Mouse (Mus musculus): ENCODE measurements around the gene Gpc5. TPM values are rescaled to one million over a fixed set of nuclear protein-coding genes. Genes with fewer than 3 reads are reported as not detected.

Gpc5 gene
- polyA plus RNA-seq, 1 experiment: 23.0 TPM

DNA sequence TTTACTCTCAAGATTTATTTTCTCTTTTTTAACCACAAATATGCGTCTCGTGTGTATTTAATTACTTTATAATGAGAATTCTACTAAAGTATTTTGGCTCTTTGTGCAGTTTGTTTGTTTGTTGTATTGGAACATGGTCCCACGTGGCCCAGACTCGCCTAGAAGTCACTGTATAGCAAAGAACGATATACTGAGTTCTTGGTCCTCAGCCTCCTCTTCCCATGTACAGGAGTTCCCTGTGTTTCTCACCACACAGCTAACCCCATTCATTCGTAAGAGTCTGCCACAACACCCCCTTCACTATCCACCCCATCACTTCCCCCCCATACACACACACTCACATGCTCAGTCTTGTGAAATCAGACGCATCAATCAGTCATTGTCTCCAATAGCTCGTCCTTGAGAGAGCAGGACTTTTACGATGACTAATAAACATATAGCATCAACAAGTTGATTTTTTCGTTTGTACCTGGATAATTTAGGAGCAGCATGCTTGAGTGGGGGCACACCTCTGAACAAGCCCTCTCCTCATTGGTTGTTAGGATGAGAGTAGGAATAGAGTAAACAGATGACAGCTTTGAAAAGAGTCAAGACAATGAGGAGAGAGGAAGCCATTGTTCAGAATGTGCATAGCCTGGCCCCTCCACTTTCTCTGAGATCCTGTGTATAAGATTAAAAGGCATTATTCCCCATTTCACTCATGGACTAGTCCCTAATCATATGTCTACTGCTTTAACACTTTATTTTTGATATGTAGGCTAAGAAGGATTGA, 740.0 kb downstream of the Gpc5 start:
- TF ChIP-seq POLR2A (IDR thresholded peaks at IDR 0.05; ENCODE audit: borderline replicate concordance, insufficient read depth, low read length) (no peak), CTCF (IDR thresholded peaks at IDR 0.05; ENCODE audit: borderline replicate concordance, insufficient read depth, low read depth, low read length) (no peak)
- Histone ChIP-seq H3K4me3 (replicated peaks; ENCODE audit: insufficient read depth, low read depth, low read length) (no peak overlapping the region), H3K27me3 (ENCODE audit: control insufficient read depth, insufficient read depth, low read length) (no peaks in the 10 kb centered on the region), H3K27ac (ENCODE audit: insufficient read depth, low read length) (no peak overlapping the region), H3K4me1 (ENCODE audit: control insufficient read depth, insufficient read depth, low read length) (no peaks in the 10 kb centered on the region)
- no peak for DNase-seq
- WGBS: 82% methylated on average over 10 of the region's 10 CpGs

- no peak for TF ChIP-seq CTCF (IDR thresholded peaks at IDR 0.05; ENCODE audit: borderline replicate concordance, insufficient read depth, low read depth, low read length)
- no peak for TF ChIP-seq POLR2A (IDR thresholded peaks at IDR 0.05; ENCODE audit: borderline replicate concordance, insufficient read depth, low read length)
- 84% methylated on average over 2 of the region's 2 CpGs for WGBS
- Histone ChIP-seq H3K4me1 (ENCODE audit: control insufficient read depth, insufficient read depth, low read length) (no peaks in the 10 kb centered on the region), H3K4me3 (replicated peaks; ENCODE audit: insufficient read depth, low read depth, low read length) (no peak overlapping the region), H3K27me3 (ENCODE audit: control insufficient read depth, insufficient read depth, low read length) (no peaks in the 10 kb centered on the region), H3K27ac (ENCODE audit: insufficient read depth, low read length) (no peak overlapping the region)
- no peak for DNase-seq
These were observed 751.8 kb downstream of the Gpc5 start for GRCm38 (mm10) chr14:115843783-115844182.

- Histone ChIP-seq H3K27ac (ENCODE audit: insufficient read depth, low read length) (no peak overlapping the region), H3K4me3 (replicated peaks; ENCODE audit: insufficient read depth, low read depth, low read length) (no peak overlapping the region), H3K27me3 (ENCODE audit: control insufficient read depth, insufficient read depth, low read length) (no peaks in the 10 kb centered on the region), H3K4me1 (ENCODE audit: control insufficient read depth, insufficient read depth, low read length) (no peaks in the 10 kb centered on the region)
- DNase-seq: no peak
- TF ChIP-seq POLR2A (IDR thresholded peaks at IDR 0.05; ENCODE audit: borderline replicate concordance, insufficient read depth, low read length): no peak
- TF ChIP-seq CTCF (IDR thresholded peaks at IDR 0.05; ENCODE audit: borderline replicate concordance, insufficient read depth, low read depth, low read length): no peak
- WGBS: 88% methylated on average over 1 of the region's 1 CpGs
These were observed 752.9 kb downstream of the Gpc5 start for GRCm38 (mm10) chr14:115844773-115845427.

GRCm38 (mm10) chr14:115869127-115869526, 777.1 kb downstream of the Gpc5 start:
- no peak overlapping the region for H3K4me3 ChIP-seq (replicated peaks; ENCODE audit: insufficient read depth, low read depth, low read length)
- no peak for DNase-seq
- H3K4me1 ChIP-seq (ENCODE audit: control insufficient read depth, insufficient read depth, low read length): no peaks in the 10 kb centered on the region
- H3K27me3 ChIP-seq (ENCODE audit: control insufficient read depth, insufficient read depth, low read length): no peaks in the 10 kb centered on the region
- TF ChIP-seq CTCF (IDR thresholded peaks at IDR 0.05; ENCODE audit: borderline replicate concordance, insufficient read depth, low read depth, low read length) (no peak), POLR2A (IDR thresholded peaks at IDR 0.05; ENCODE audit: borderline replicate concordance, insufficient read depth, low read length) (no peak)
- WGBS: 87% methylated on average over 3 of the region's 3 CpGs
- no peak overlapping the region for H3K27ac ChIP-seq (ENCODE audit: insufficient read depth, low read length)

GRCm38 (mm10) chr14:115976062-115976461, 884.0 kb downstream of the Gpc5 start:
- WGBS: 91% methylated on average over 1 of the region's 1 CpGs
- no peak overlapping the region for H3K27ac ChIP-seq (ENCODE audit: insufficient read depth, low read length)
- H3K27me3 ChIP-seq (ENCODE audit: control insufficient read depth, insufficient read depth, low read length): no peaks in the 10 kb centered on the region
- no peak overlapping the region for H3K4me3 ChIP-seq (replicated peaks; ENCODE audit: insufficient read depth, low read depth, low read length)
- no peak for DNase-seq
- TF ChIP-seq CTCF (IDR thresholded peaks at IDR 0.05; ENCODE audit: borderline replicate concordance, insufficient read depth, low read depth, low read length) (no peak), POLR2A (IDR thresholded peaks at IDR 0.05; ENCODE audit: borderline replicate concordance, insufficient read depth, low read length) (no peak)
- H3K4me1 ChIP-seq (ENCODE audit: control insufficient read depth, insufficient read depth, low read length): no peaks in the 10 kb centered on the region

- H3K27ac ChIP-seq (ENCODE audit: insufficient read depth, low read length): no peak overlapping the region
- no peaks in the 10 kb centered on the region for H3K4me1 ChIP-seq (ENCODE audit: control insufficient read depth, insufficient read depth, low read length)
- DNase-seq: no peak
- TF ChIP-seq POLR2A (IDR thresholded peaks at IDR 0.05; ENCODE audit: borderline replicate concordance, insufficient read depth, low read length): no peak
- no peak for TF ChIP-seq CTCF (IDR thresholded peaks at IDR 0.05; ENCODE audit: borderline replicate concordance, insufficient read depth, low read depth, low read length)
- WGBS: 90% methylated on average over 2 of the region's 2 CpGs
- H3K4me3 ChIP-seq (replicated peaks; ENCODE audit: insufficient read depth, low read depth, low read length): no peak overlapping the region
- H3K27me3 ChIP-seq (ENCODE audit: control insufficient read depth, insufficient read depth, low read length): no peaks in the 10 kb centered on the region
These were observed 887.2 kb downstream of the Gpc5 start for GRCm38 (mm10) chr14:115979233-115979632.

DNA sequence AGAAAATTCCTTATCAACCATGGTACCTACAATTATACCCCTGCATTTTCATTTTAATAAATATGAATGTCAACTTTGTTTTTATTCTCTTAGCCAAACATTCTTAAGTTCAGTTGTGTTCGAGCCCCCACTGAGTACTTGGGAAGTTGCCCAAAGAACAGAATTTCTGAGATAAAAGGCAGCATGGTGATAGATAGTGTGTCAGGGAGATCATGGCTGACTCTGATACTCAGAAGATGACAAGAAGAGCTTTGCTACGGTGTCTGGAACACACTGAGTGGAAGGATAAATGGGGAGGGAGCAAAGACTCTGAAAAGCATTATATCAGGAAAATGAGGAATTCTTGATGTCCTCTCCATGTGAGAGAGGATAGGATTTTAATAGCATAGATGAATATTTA, 898.7 kb downstream of the Gpc5 start:
- Histone ChIP-seq H3K27ac (ENCODE audit: insufficient read depth, low read length) (no peak overlapping the region), H3K4me3 (replicated peaks; ENCODE audit: insufficient read depth, low read depth, low read length) (no peak overlapping the region), H3K4me1 (ENCODE audit: control insufficient read depth, insufficient read depth, low read length) (no peaks in the 10 kb centered on the region), H3K27me3 (ENCODE audit: control insufficient read depth, insufficient read depth, low read length) (no peaks in the 10 kb centered on the region)
- WGBS: 16% methylated on average over 2 of the region's 2 CpGs
- TF ChIP-seq CTCF (IDR thresholded peaks at IDR 0.05; ENCODE audit: borderline replicate concordance, insufficient read depth, low read depth, low read length) (no peak), POLR2A (IDR thresholded peaks at IDR 0.05; ENCODE audit: borderline replicate concordance, insufficient read depth, low read length) (no peak)
- no peak for DNase-seq
